Mouse (Mus musculus): ENCODE measurements around the gene Fbxo31. TPM values are rescaled to one million over a fixed set of nuclear protein-coding genes. Genes with fewer than 3 reads are reported as not detected.

The Fbxo31 gene
- polyA plus RNA-seq, 1 experiment from 2014 or later = 15.9 TPM

Other genes starting within 250 kb of the Fbxo31 start
- not detected in 2 replicates for gene 1700018B08Rik, start 34.5 kb downstream of the Fbxo31 start, polyA plus RNA-seq (2015; fragmentation: Nextera tagmentation; extraction: Ambion mirVana)
- 199 and 200 TPM in 2 replicates for gene Map1lc3b, start 11.6 kb upstream of the Fbxo31 start, polyA plus RNA-seq (2015; fragmentation: Nextera tagmentation; extraction: Ambion mirVana)
- 13.5 and 14.2 TPM in 2 replicates for gene Zcchc14, start 74.1 kb upstream of the Fbxo31 start, polyA plus RNA-seq (2015; fragmentation: Nextera tagmentation; extraction: Ambion mirVana)
- 0.44 and 0.86 TPM in 2 replicates for gene Jph3, start 150.8 kb upstream of the Fbxo31 start, polyA plus RNA-seq (2015; fragmentation: Nextera tagmentation; extraction: Ambion mirVana)